Mouse (Mus musculus): Measurements from ENCODE around the gene Setd3. TPM values are rescaled to one million over a fixed set of nuclear protein-coding genes. Genes with fewer than 3 reads are reported as not detected.

The Setd3 gene
- polyA plus RNA-seq, 2 experiments = 26.8 to 43.4 TPM

DNA sequence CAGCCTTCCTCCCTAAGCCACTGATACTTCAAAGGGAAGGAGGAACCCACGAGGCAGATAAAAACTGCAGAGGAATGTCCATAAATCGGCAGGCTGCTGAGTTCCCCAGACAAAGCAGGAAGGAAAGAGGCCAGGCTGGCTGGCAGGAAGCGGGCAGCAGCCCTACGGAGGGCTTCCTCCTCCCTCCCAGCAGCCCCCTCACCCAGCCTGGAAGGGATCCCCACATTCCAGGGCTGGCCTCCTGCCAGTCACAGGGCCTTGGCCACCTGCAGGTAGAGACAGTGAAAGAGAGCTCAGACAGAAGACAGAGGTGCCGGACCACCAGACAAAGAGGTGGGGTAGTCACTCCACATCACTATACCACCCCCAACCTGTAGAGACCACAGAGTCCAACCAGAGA is 33.0 kb upstream of the Setd3 start:
- no peaks in the 10 kb centered on the region for H3K27me3 ChIP-seq (ENCODE audit: control insufficient read depth, insufficient read depth, low read length)
- no peaks in the 10 kb centered on the region for H3K36me3 ChIP-seq (replicated peaks; ENCODE audit: control insufficient read depth, insufficient read depth, low read depth)
- no peak for DNase-seq (ENCODE audit: low read depth in 3 of 3, low spot score in 3 of 3)
- no peak for ATAC-seq (ENCODE audit: insufficient read depth)
- H3K4me3 ChIP-seq (ENCODE audit: insufficient read depth in 1 of 2, low read depth in 2 of 2, low read length in 2 of 2) = no peak overlapping the region
- H3K9ac ChIP-seq (replicated peaks) = no peak overlapping the region
- H3K4me2 ChIP-seq (ENCODE audit: low read depth) = no peak overlapping the region
- H3K9me3 ChIP-seq (ENCODE audit: control insufficient read depth, low read length) = no peaks in the 10 kb centered on the region
- H3K4me1 ChIP-seq (replicated peaks; ENCODE audit: control insufficient read depth in 2 of 2, insufficient read depth in 2 of 2, low read length in 1 of 2) = no peaks in the 10 kb centered on the region
- TF ChIP-seq EP300 (IDR thresholded peaks at IDR 0.05; ENCODE audit: low read depth) (no peak), CTCF (IDR thresholded peaks at IDR 0.05; ENCODE audit: low read depth) (no peak)
- H3K27ac ChIP-seq = no peak overlapping the region
- 21% methylated on average over 5 of the region's 5 CpGs for whole genome bisulfite sequencing (ENCODE audit: insufficient replicate concordance)

GRCm38 (mm10) chr12:108210623-108211022 is 31.5 kb upstream of the Setd3 start:
- Histone ChIP-seq H3K4me1 (replicated peaks; ENCODE audit: control insufficient read depth in 2 of 2, insufficient read depth in 2 of 2, low read length in 1 of 2) (no peaks in the 10 kb centered on the region), H3K9ac (replicated peaks) (no peak overlapping the region), H3K36me3 (replicated peaks; ENCODE audit: control insufficient read depth, insufficient read depth, low read depth) (no peaks in the 10 kb centered on the region), H3K27me3 (ENCODE audit: control insufficient read depth, insufficient read depth, low read length) (no peaks in the 10 kb centered on the region), H3K9me3 (ENCODE audit: control insufficient read depth, low read length) (no peaks in the 10 kb centered on the region), H3K27ac (no peak overlapping the region), H3K4me2 (ENCODE audit: low read depth) (no peak overlapping the region), H3K4me3 (ENCODE audit: insufficient read depth in 1 of 2, low read depth in 2 of 2, low read length in 2 of 2) (no peak overlapping the region)
- no peak for TF ChIP-seq CTCF (IDR thresholded peaks at IDR 0.05; ENCODE audit: low read depth)
- no peak for TF ChIP-seq EP300 (IDR thresholded peaks at IDR 0.05; ENCODE audit: low read depth)
- DNase-seq (ENCODE audit: low read depth in 3 of 3, low spot score in 3 of 3) (no peak), ATAC-seq (ENCODE audit: insufficient read depth) (no peak)
- WGBS (ENCODE audit: insufficient replicate concordance) = 85% methylated on average over 15 of the region's 15 CpGs

DNA sequence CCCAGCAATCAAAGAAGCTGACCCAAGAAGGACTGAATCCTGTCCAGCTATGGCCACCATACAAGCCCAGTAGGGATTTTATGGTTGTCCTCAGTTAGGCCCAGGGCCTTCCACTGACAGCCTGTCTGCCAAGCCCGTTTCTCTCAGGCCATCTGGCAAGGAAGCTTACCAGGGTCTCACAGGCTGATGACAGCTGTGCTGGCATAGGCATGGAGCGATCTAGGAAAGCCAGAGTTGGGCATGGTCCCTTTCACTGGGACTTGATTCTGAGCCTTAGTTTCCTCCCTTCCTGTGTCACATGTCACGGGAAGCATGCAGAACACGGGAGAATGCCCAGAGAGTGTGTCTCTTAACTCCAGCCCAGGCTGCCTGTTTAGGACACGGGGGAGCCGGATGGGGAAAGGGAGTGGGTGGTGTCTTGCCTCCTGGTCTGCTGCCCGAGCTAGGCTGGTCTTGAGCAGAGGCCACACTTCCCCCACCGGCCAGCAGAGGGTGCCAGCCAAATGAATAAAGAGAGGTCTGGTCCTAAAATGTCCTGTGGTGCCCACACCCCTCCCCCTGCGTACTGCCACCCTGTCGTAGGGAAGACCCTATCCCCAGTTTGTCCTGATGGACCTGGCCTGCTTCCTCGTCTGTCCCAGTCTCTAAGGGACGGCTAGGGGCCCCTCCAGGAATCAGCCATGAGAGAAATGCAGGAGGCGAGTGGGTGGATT is 29.8 kb upstream of the Setd3 start:
- H3K9me3 ChIP-seq (ENCODE audit: control insufficient read depth, low read length) = no peaks in the 10 kb centered on the region
- TF ChIP-seq CTCF (IDR thresholded peaks at IDR 0.05; ENCODE audit: low read depth) (peak; percentile 85), EP300 (IDR thresholded peaks at IDR 0.05; ENCODE audit: low read depth) (no peak)
- no peak overlapping the region for H3K27ac ChIP-seq
- H3K36me3 ChIP-seq (replicated peaks; ENCODE audit: control insufficient read depth, insufficient read depth, low read depth) = no peaks in the 10 kb centered on the region
- DNase-seq (ENCODE audit: low read depth in 3 of 3, low spot score in 3 of 3) = peak in 1 of 3 experiments; percentile 28
- no peak overlapping the region for H3K4me2 ChIP-seq (ENCODE audit: low read depth)
- no peak overlapping the region for H3K9ac ChIP-seq (replicated peaks)
- H3K4me3 ChIP-seq (ENCODE audit: insufficient read depth in 1 of 2, low read depth in 2 of 2, low read length in 2 of 2) = no peak overlapping the region
- no peak for ATAC-seq (ENCODE audit: insufficient read depth)
- 31% methylated on average over 13 of the region's 13 CpGs for WGBS (ENCODE audit: insufficient replicate concordance)
- H3K27me3 ChIP-seq (ENCODE audit: control insufficient read depth, insufficient read depth, low read length) = no peaks in the 10 kb centered on the region
- H3K4me1 ChIP-seq (replicated peaks; ENCODE audit: control insufficient read depth in 2 of 2, insufficient read depth in 2 of 2, low read length in 1 of 2) = no peaks in the 10 kb centered on the region

GRCm38 (mm10) chr12:108208216-108208615 is 29.1 kb upstream of the Setd3 start:
- Histone ChIP-seq H3K27ac (no peak overlapping the region), H3K9me3 (ENCODE audit: control insufficient read depth, low read length) (no peaks in the 10 kb centered on the region), H3K9ac (replicated peaks) (no peak overlapping the region), H3K27me3 (ENCODE audit: control insufficient read depth, insufficient read depth, low read length) (no peaks in the 10 kb centered on the region), H3K4me3 (ENCODE audit: insufficient read depth in 1 of 2, low read depth in 2 of 2, low read length in 2 of 2) (no peak overlapping the region), H3K4me1 (replicated peaks; ENCODE audit: control insufficient read depth in 2 of 2, insufficient read depth in 2 of 2, low read length in 1 of 2) (no peaks in the 10 kb centered on the region), H3K36me3 (replicated peaks; ENCODE audit: control insufficient read depth, insufficient read depth, low read depth) (no peaks in the 10 kb centered on the region), H3K4me2 (ENCODE audit: low read depth) (no peak overlapping the region)
- DNase-seq (ENCODE audit: low read depth in 3 of 3, low spot score in 3 of 3) (no peak), ATAC-seq (ENCODE audit: insufficient read depth) (no peak)
- WGBS (ENCODE audit: insufficient replicate concordance) = 81% methylated on average over 9 of the region's 9 CpGs
- TF ChIP-seq CTCF (IDR thresholded peaks at IDR 0.05; ENCODE audit: low read depth) = no peak
- TF ChIP-seq EP300 (IDR thresholded peaks at IDR 0.05; ENCODE audit: low read depth) = no peak

- Histone ChIP-seq H3K9me3 (ENCODE audit: control insufficient read depth, low read length) (no peaks in the 10 kb centered on the region), H3K36me3 (replicated peaks; ENCODE audit: control insufficient read depth, insufficient read depth, low read depth) (peaks cover 7% of the 10 kb centered on the region), H3K9ac (replicated peaks) (no peak overlapping the region), H3K27me3 (ENCODE audit: control insufficient read depth, insufficient read depth, low read length) (no peaks in the 10 kb centered on the region), H3K4me2 (ENCODE audit: low read depth) (no peak overlapping the region), H3K4me3 (ENCODE audit: insufficient read depth in 1 of 2, low read depth in 2 of 2, low read length in 2 of 2) (no peak overlapping the region), H3K4me1 (replicated peaks; ENCODE audit: control insufficient read depth in 2 of 2, insufficient read depth in 2 of 2, low read length in 1 of 2) (no peaks in the 10 kb centered on the region), H3K27ac (no peak overlapping the region)
- TF ChIP-seq EP300 (IDR thresholded peaks at IDR 0.05; ENCODE audit: low read depth) = no peak
- TF ChIP-seq CTCF (IDR thresholded peaks at IDR 0.05; ENCODE audit: low read depth) = peak; percentile 94
- DNase-seq (ENCODE audit: low read depth in 3 of 3, low spot score in 3 of 3) (peak; percentile 17 to 28 (median 23)), ATAC-seq (ENCODE audit: insufficient read depth) (peak; percentile 33; the same call in 1 of the 2 replicates)
- WGBS (ENCODE audit: insufficient replicate concordance) = 6% methylated on average over 5 of the region's 5 CpGs
Observed at GRCm38 (mm10) chr12:108206641-108207040, 27.5 kb upstream of the Setd3 start.
